Mouse (Mus musculus): ENCODE results near the gene Btg2.

DNA sequence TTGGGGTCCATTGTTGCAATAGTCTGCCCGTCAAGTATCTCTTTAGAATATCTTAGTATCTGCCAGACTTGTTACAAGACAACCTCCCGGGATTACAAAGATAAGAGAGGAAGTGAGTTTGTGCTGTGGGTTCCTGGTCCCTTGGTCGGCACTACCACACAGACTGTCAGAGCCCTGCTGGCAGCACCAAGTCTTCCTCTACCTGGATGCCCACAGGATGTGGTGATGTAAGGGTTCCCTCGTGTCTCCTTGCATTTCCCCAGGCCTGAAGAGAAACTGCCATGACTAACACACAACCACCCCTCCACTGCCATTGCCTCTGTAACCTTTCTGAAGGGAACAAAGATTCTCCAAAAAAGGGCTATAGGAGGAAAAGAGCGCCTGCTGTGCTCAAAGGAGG is 52.9 kb downstream of the Btg2 start:
- TF ChIP-seq GATA1 (IDR thresholded peaks at IDR 0.05; ENCODE audit: low read length) (no peak), TAL1 (IDR thresholded peaks at IDR 0.05; ENCODE audit: low read length) (no peak)
